Mouse (Mus musculus) induced T-regulatory cell, adult 2 months (primary cell): ENCODE measurements around the gene Ica1l.
A peak's percentile ranks its signal among the peaks of the same experiment; 100 is the strongest.
"Not testable (repeated sequence)": the region's sequence is repeated elsewhere in the genome, so short reads cannot be mapped to it uniquely, and the experiment has no call there.

Experiments used
- DNase-seq: peaks from one replicate; pipeline ENCODE4 v3.0.0-alpha.2; 2012; ENCODE audit warnings: low read depth

Ica1l gene

GRCm38 (mm10) chr1:60042796-60043469 is at the start of gene Ica1l:
Gene Ica1l, minus strand, starts transcription at chr1:60043184.
- DNase-seq, result peak; percentile 58

- no peak for DNase-seq
Measured at GRCm38 (mm10) chr1:60076411-60076810, 33.4 kb upstream of the Ica1l start.

- peak; percentile 25 for DNase-seq
Measured at GRCm38 (mm10) chr1:60075590-60075989, 32.6 kb upstream of the Ica1l start.

DNA sequence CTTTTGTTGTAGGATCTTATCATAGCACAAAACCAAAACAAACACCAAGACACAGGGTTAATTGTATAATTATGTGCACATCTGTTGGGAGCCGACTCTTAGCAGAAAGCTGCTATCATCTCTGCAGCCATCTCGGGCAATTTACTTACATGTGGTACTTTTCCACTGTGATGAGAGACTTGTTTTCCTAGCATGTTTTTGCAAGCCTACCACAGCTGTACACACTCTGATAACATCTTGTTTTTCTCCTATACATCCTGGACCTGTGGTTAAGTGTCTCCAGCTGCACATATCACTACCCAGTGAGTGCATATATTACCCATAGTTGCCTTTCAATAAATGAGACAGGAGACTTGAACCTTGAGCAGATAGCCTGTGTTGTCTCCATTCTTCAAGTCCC is 32.0 kb upstream of the Ica1l start:
- DNase-seq, result peak; percentile 51

GRCm38 (mm10) chr1:60070725-60071124 is 27.7 kb upstream of the Ica1l start:
- peak; percentile 35 for DNase-seq

GRCm38 (mm10) chr1:60056310-60056709 is 13.3 kb upstream of the Ica1l start:
- no peak for DNase-seq

- peak; percentile 59 for DNase-seq
Measured at GRCm38 (mm10) chr1:60054659-60055058, 11.7 kb upstream of the Ica1l start.

DNA sequence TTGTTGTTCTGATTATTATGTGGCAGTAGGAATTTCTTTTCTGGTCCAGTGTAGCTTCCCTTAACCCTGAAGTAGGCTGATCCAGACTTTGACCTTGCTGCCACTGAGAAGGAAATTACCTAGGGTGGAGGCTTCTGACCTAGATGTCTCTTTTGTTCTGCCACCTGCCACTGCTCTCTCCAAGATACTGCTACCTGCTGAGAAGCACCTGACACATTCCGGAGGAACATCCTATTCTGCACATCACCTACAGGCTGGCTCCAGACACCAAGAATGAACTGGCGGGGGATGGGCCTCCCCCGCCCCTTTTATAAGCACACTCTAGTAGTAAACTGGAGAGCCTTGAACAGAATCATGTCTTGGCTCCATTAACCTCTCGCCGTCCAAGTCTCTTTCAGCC is 4.5 kb upstream of the Ica1l start:
- DNase-seq, result not testable (repeated sequence)

DNA sequence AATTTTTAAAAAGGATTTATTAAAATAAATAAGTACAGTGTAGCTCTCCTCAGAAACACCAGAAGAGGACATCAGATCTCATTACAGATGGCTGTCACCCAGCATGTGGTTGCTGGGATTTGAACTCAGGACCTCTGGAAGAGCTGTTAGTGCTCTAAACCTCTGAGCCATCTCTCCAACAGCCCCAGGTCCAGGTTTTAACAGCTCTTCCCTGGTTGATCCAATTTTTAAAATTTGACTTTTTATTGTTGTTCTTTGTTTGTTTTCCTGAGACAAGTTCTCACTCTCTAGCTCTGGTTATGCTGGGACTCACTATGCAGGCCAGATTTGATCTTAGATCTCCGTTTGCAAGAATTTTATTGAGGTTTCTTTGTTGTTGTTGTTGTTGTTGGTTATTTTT is 1.6 kb upstream of the Ica1l start:
- no peak for DNase-seq

- peak; percentile 52 for DNase-seq
Measured at GRCm38 (mm10) chr1:60042398-60042795, 587 bp downstream of the Ica1l start.

DNA sequence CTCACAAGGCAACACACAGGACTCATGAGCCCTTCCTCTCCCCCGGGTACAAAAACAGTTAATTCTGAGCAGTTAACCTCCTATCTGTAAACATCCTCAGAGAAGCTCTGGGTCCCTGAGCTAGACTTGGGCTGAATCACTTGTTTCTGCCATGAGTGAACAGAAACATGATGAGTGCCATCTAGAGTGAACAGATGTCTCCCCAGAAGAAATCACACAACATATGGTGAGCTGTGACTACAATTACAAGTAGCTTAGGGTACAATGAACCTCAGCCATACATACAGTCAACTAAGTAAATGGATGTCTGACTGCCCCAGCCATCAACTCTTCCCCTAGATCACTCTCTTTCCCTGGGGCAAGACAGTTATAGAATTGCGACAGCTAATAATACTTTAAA is 7.9 kb downstream of the Ica1l start:
- no peak for DNase-seq

DNA sequence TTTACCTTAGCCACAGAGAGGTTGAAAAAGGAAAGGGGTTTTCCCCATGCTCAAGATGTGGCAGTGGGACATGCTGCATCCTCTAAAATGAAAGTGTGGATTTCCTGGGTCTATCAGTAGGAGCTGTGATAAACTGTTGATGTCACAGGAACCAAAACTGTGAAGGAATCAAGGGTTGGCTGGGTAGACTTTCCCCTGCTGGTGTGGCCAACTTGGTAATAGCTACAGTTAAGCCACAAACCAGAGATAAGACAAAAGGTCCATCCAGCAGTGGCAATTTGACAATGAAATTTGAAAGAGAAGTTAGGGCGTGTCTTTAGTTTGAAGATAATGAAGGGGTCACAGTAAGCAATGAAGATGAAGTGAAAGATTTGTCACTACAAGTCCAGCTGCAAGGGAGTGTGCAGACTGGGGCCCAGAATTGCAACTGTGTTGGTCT is 25.9 kb downstream of the Ica1l start:
- peak; percentile 82 for DNase-seq

- peak; percentile 87 for DNase-seq
Measured at GRCm38 (mm10) chr1:60016136-60016611, 26.8 kb downstream of the Ica1l start.

DNA sequence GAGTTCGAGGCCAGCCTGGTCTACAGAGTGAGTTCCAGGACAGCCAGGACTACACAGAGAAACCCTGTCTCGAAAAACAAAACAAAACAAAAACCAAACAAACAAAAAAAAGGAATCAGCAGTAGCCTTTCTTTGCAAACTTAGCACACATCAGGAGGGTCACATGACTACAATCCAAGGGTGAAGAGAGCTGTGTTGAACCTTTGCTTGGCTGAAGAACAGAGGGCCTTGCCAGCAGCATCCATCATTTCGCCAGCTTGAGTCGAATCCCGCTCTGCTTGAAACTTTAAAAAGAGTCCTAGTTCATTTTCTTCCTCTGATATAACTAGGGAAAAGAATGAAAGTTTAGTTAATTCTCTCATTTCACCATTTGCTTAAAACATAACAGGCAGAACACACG is 27.5 kb downstream of the Ica1l start:
- no peak for DNase-seq

DNA sequence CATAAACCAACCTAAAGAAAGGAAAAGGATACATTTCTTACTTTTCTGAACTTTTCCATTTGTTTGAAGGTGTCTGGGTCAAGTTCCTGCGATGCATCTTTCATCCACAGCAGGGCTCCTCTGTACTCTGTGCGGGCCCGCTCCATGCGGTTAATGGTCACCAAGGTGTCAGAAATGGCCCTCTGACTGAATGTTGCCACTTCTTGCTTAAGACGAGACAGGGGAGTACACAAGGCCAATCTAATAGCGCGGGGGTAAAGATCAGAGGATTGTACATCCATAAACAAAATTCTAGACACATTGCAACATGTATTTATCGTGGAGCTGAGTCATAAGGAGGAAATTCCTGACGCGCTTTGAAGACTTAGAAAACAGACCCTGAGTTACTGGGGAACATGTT is 29.2 kb downstream of the Ica1l start:
- DNase-seq, result no peak

- no peak for DNase-seq
Measured at GRCm38 (mm10) chr1:60008743-60009142, 34.2 kb downstream of the Ica1l start.

- no peak for DNase-seq
Measured at GRCm38 (mm10) chr1:60007337-60007736, 35.6 kb downstream of the Ica1l start.

- DNase-seq, result no peak
Measured at GRCm38 (mm10) chr1:60000319-60000718, 42.7 kb downstream of the Ica1l start.

GRCm38 (mm10) chr1:59997352-59997751 is 45.6 kb downstream of the Ica1l start:
- DNase-seq, result no peak

- DNase-seq, result peak; percentile 18
Measured at GRCm38 (mm10) chr1:59995646-59996045, 47.3 kb downstream of the Ica1l start.

- DNase-seq, result no peak
Measured at GRCm38 (mm10) chr1:59987399-59988040, 55.5 kb downstream of the Ica1l start.

DNA sequence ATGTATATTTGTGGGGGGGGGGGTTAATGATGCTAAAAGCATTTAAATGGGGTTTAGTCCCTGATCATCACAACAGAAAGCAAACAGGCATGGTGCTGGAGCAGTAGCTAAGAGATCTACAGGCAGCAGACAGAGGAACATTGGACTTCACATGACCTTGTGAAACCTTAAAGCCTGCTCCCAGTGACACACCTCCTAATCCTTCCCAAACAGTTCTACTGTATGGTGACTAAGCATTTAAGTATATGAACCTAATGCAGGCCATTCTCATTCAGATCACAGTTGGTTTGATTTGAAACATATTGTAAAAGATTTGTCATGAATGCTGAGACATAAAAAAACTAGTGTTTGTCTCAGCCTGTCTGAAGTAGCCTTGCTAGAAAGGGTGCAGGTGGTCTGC is 56.4 kb downstream of the Ica1l start:
- no peak for DNase-seq

- peak; percentile 43 for DNase-seq
Measured at GRCm38 (mm10) chr1:59967291-59967690, 75.7 kb downstream of the Ica1l start.
